22 mouse cellular contexts compared by ENCODE assay signal in the genomic region with DNA sequence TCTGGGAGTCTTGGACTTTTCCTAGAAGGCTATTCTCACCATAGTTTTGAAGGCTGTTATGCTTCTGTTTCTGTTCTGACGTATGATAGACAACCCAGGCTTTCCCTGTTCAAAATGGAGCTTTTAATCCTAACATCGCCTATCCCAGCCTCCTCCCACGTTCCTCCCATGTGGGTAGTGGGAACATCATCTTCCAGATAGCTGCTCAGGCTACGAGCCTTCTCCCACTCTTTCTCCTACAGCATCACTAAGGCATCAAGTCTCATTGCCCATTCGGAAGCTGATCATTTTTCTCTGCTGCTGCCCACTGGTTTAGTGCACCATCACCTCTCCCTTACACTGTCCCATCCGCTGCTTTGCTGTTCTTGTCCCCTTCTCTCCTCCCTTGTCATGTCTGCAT. TPM values are rescaled to one million over a fixed set of nuclear protein-coding genes. Genes with fewer than 3 reads are reported as not detected.
DNase-seq lines count a peak whose midpoint lies in the region; ATAC-seq and TF ChIP-seq lines count a peak whose summit lies in the region.
"Had no signal": no experiment of that assay in that cellular context is flagged by ENCODE, and none has a peak within 500 bp of the region (broad histone marks: within the 10 kb centered on the region; RNA-seq: fewer than 3 reads in every experiment).

No protein-coding gene starts in this region.

- ATAC-seq in frontal cortex, adult (ENCODE audit: low TSS enrichment), result peak; percentile 64
- ATAC-seq: CD4-positive, CD25-positive, alpha-beta regulatory T cell, adult 4 months had no signal

- no peak for TF ChIP-seq CTCF in left cerebral cortex, adult 2 months (IDR thresholded peaks at IDR 0.05)

- DNase-seq in frontal cortex, postnatal 14 days (ENCODE audit: low spot score in 2 of 2), result no peak
- peak; percentile 27 for DNase-seq in layer of hippocampus, adult 9-11 months
- DNase-seq in layer of hippocampus, postnatal 10 days (ENCODE audit: low spot score in 2 of 2), result no peak
- DNase-seq in left cerebral cortex, adult 2 months (ENCODE audit: extremely low spot score in 1 of 2, low spot score in 2 of 2), result no peak
- DNase-seq in left cerebral cortex, postnatal 10 days (ENCODE audit: extremely low spot score in 1 of 2, low spot score in 2 of 2), result no peak
- DNase-seq in brain, adult 2 months (ENCODE audit: low read depth, low spot score), result peak; percentile 75
- DNase-seq: adrenal gland, adult 8-10 months; adrenal gland, postnatal 36 days; B cell, adult 2 months; cerebellum, adult 11 months; cerebellum, adult 8-10 months; cerebellum, postnatal 14 days; embryo, embryonic 11 days; gastrocnemius, postnatal 10 days; heart, postnatal 36 days had no signal

- H3K27ac ChIP-seq in left cerebral cortex, adult 2 months, result peak overlapping the region; percentile 24; the same call in 1 of the 2 replicates
- H3K27ac ChIP-seq: embryonic facial prominence, embryonic 15.5 days; forebrain, embryonic 10.5 days had no signal

- intact Hi-C loops in left cerebral cortex, adult 2 months (cut with DNase I), result loop anchor here (5.0 kb wide), 1 partner anchor 112 kb away; no protein-coding TSS in a partner anchor
- intact Hi-C loops in left cerebral cortex, postnatal 10 days (cut with DNase I), result loop anchor here (10.0 kb wide), 1 partner anchor 275 kb away; no protein-coding TSS in a partner anchor

- H3K4me3 ChIP-seq in left cerebral cortex, adult 2 months, result no peak overlapping the region
- H3K4me3 ChIP-seq: embryonic facial prominence, embryonic 15.5 days; erythroblast, embryonic 14.5 days; forebrain, embryonic 10.5 days; heart, embryonic 12.5 days had no signal

RNA-seq across cellular contexts. Expression of gene Adam23, which starts 14.2 kb away (rescaled TPM):
- 100 to 1,000 TPM; 173 to 177 TPM for total RNA-seq in layer of hippocampus, postnatal 10 days (2021)
- 100 to 1,000 TPM; 146 to 155 TPM for total RNA-seq in left cerebral cortex, adult 2 months (2021)
- total RNA-seq in left cerebral cortex, postnatal 10 days (2021), result 100 to 1,000 TPM; 155 to 157 TPM
- total RNA-seq: common myeloid progenitor, adult 5-6 weeks had no signal

Comparison
In these comparisons a context has a peak if more than half of its experiments do, and no peak if none do; other contexts are left out.
1. DNase-seq: peak in layer of hippocampus, adult 9-11 months (single experiment) and brain, adult 2 months (single experiment); none in frontal cortex, postnatal 14 days (0 of 2), layer of hippocampus, postnatal 10 days (0 of 2), left cerebral cortex, adult 2 months (0 of 2) and left cerebral cortex, postnatal 10 days (0 of 2).